Mouse (Mus musculus) hindbrain, embryonic 11.5 days (tissue): Measurements from ENCODE around the gene Bdnf. TPM values are rescaled to one million over a fixed set of nuclear protein-coding genes. Genes with fewer than 3 reads are reported as not detected.

Experiments used
- ATAC-seq: fragments of 200-750 bp; cut with Nextera tagmentation; 2 replicates; pipeline ENCODE4 v1.8.0; 2017; ENCODE audit warnings: mild to moderate bottlenecking, moderate TSS enrichment, moderate library complexity; ENCODE audit not compliant: low FRiP score
- DNase-seq: peaks from one replicate; pipeline ENCODE4 v3.0.0-alpha.2; 2015; ENCODE audit warnings: low spot score
- H3K27ac ChIP-seq: fragments of 300-500 bp; sonication (generic); 2 replicates; pipeline ENCODE4 v1.5.1; 2014; ENCODE audit warnings: mild to moderate bottlenecking, low read depth, low read length
- H3K27me3 ChIP-seq: fragments of 300-500 bp; sonication (generic); 2 replicates; pipeline ENCODE4 v1.6.1; 2014; ENCODE audit warnings: mild to moderate bottlenecking, low read length, moderate library complexity, mixed read lengths; ENCODE audit not compliant: control insufficient read depth, insufficient read depth
- H3K36me3 ChIP-seq: fragments of 300-500 bp; sonication (generic); 2 replicates; pipeline ENCODE4 v1.6.1; 2014; ENCODE audit warnings: mild to moderate bottlenecking, low read length, moderate library complexity, mixed read lengths; ENCODE audit not compliant: control insufficient read depth, insufficient read depth
- H3K4me1 ChIP-seq: fragments of 300-500 bp; sonication (generic); replicated peaks from 2 replicates; pipeline ENCODE4 v1.6.1; 2014; ENCODE audit warnings: low read length, mixed read lengths; ENCODE audit not compliant: control insufficient read depth, insufficient read depth
- H3K4me2 ChIP-seq: fragments of 300-500 bp; sonication (generic); replicated peaks from 2 replicates; pipeline ENCODE4 v1.6.1; 2014; ENCODE audit warnings: mild to moderate bottlenecking, low read depth, low read length
- H3K4me3 ChIP-seq: fragments of 300-500 bp; sonication (generic); 2 replicates; pipeline ENCODE4 v1.5.1; 2014; ENCODE audit warnings: low read depth, low read length
- H3K9ac ChIP-seq: fragments of 300-500 bp; sonication (generic); 2 replicates; pipeline ENCODE4 v1.6.1; 2014; ENCODE audit warnings: low read depth, low read length
- H3K9me3 ChIP-seq: fragments of 300-500 bp; sonication (generic); 2 replicates; pipeline ENCODE4 v1.6.1; 2016; ENCODE audit warnings: low read length; ENCODE audit not compliant: control insufficient read depth
- WGBS: fragments of 180-500 bp; shearing (Covaris S2); extraction: QIAGEN DNeasy Blood & Tissue Kit; methylation state at CpG from one replicate; pipeline ENCODE4 v1.1.7; 2014; 5-methylcytosine and 5-hydroxymethylcytosine counted together
- polyA plus RNA-seq: library from polyadenylated mRNA; unstranded; fragments of >200 nt; fragmentation: Nextera tagmentation; extraction: Ambion mirVana; gene quantifications from 2 replicates; pipeline ENCODE4 v1.2.1, GENCODE M21; 2014

Gene Bdnf
- polyA plus RNA-seq, result 2.8 and 3.0 TPM in 2 replicates

DNA sequence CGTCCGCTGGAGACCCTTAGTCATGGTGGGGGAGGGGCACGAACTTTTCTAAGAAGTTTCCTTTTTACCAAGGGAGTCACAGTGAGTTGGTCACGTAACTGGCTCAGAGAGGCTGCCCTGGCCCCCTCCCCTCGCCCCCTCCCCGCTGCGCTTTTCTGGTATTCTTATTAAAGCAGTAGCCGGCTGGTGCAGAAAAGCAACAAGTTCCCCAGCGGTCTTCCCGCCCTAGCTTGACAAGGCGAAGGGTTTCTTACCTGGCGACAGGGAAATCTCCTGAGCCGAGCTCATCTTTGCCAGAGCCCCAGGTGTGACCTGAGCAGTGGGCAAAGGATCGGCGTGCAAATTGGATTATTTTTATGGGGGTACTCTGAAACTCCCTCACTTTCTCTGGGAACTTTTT, at the start of gene Bdnf:
Gene Bdnf (plus strand): TSS at position 169 of the 400 bp plus-strand sequence.
- Histone ChIP-seq H3K4me3 (peak within 1 kb of the TSS; percentile 44), H3K36me3 (no peaks in the 10 kb centered on the region), H3K4me1 (no peaks in the 10 kb centered on the region; the same call in 1 of the 2 replicates), H3K4me2 (peak within 1 kb of the TSS; percentile 89), H3K9me3 (no peaks in the 10 kb centered on the region), H3K27ac (no peak within 1 kb of the TSS), H3K27me3 (peaks cover 39% of the 10 kb centered on the region), H3K9ac (0 out of 2 replicates have a peak within 1 kb of the TSS, but pooled peaks have one; percentile 27)
- WGBS, result under 1% methylated on average over 15 of the region's 15 CpGs
- DNase-seq (no peak), ATAC-seq (no peak)

DNA sequence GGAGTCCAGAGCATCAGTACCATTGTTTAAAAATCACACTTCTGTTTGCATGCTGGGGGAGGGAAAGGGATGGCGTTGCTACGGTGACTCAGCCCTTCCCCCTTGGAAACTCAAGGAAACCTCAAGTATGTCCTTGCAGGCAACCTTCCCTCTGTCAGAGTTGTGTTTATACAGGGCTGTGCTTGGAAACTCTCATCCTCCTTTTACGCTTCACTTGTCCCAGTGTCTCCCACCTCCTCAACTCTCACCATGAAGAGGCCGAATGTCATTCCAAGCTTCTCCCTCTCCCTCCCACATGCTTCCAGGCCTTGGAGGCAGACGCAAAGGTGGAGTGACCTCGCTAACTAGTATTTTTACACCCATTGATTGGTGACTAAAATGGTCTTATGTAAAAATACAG, 47.6 kb upstream of the Bdnf start:
- no peaks in the 10 kb centered on the region for H3K4me1 ChIP-seq
- no peaks in the 10 kb centered on the region for H3K27me3 ChIP-seq
- H3K36me3 ChIP-seq, result no peaks in the 10 kb centered on the region
- ATAC-seq (no peak), DNase-seq (no peak)
- H3K9ac ChIP-seq, result no peak overlapping the region
- no peak overlapping the region for H3K4me3 ChIP-seq
- no peaks in the 10 kb centered on the region for H3K9me3 ChIP-seq
- no peak overlapping the region for H3K4me2 ChIP-seq
- H3K27ac ChIP-seq, result no peak overlapping the region
- 61% methylated on average over 6 of the region's 6 CpGs for WGBS

- H3K9me3 ChIP-seq, result no peaks in the 10 kb centered on the region
- H3K27me3 ChIP-seq, result peaks cover 39% of the 10 kb centered on the region
- under 1% methylated on average over 48 of the region's 48 CpGs for WGBS
- 0 out of 2 replicates have a peak overlapping the region, but pooled peaks have one; percentile 27 for H3K9ac ChIP-seq
- no peaks in the 10 kb centered on the region for H3K36me3 ChIP-seq
- DNase-seq (peak; percentile 53), ATAC-seq (no peak)
- no peak overlapping the region for H3K27ac ChIP-seq
- peak overlapping the region; percentile 89 for H3K4me2 ChIP-seq
- peak overlapping the region; percentile 44 for H3K4me3 ChIP-seq
- no peaks in the 10 kb centered on the region; the same call in 1 of the 2 replicates for H3K4me1 ChIP-seq
Measured at GRCm38 (mm10) chr2:109673509-109674455, 718 bp upstream of the Bdnf start.

DNA sequence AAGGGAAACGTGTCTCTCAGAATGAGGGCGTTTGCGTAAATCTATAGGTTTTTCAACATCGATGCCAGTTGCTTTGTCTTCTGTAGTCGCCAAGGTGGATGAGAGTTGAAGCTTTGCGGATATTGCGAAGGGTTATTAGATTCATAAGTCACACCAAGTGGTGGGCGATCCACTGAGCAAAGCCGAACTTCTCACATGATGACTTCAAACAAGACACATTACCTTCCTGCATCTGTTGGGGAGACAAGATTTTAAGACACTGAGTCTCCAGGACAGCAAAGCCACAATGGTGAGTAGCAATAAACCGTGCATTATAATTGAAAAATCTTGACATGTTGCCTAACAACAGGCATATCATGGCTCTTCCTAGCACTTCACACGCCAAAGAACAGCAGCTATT, 551 bp downstream of the Bdnf start:
- H3K36me3 ChIP-seq, result no peaks in the 10 kb centered on the region
- no peak overlapping the region for H3K4me2 ChIP-seq
- H3K9ac ChIP-seq, result no peak overlapping the region
- H3K27me3 ChIP-seq, result peaks cover 39% of the 10 kb centered on the region
- ATAC-seq (no peak), DNase-seq (peak; percentile 27)
- WGBS, result 9% methylated on average over 11 of the region's 11 CpGs
- no peak overlapping the region for H3K27ac ChIP-seq
- H3K9me3 ChIP-seq, result no peaks in the 10 kb centered on the region
- H3K4me3 ChIP-seq, result 0 out of 2 replicates have a peak overlapping the region, but pooled peaks have one; percentile 2
- no peaks in the 10 kb centered on the region; the same call in 1 of the 2 replicates for H3K4me1 ChIP-seq

DNA sequence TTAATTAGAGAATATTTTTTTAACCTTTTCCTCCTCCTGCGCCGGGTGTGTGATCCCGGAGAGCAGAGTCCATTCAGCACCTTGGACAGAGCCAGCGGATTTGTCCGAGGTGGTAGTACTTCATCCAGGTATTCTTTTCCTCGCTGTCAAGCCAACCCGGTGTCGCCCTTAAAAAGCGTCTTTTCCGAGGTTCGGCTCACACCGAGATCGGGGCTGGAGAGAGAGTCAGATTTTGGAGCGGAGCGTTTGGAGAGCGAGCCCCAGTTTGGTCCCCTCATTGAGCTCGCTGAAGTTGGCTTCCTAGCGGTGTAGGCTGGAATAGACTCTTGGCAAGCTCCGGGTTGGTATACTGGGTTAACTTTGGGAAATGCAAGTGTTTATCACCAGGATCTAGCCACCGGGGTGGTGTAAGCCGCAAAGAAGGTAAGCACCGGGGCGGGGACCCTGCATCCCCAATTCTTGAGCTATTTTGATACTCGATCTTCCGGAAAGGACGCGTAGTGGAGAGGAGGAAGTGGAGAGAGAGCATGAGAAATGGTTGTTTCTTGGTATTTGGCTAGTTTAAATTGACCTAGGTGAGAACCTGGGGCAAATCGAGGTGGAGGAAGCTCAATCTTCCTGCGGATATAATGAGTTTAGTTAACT, 1.6 kb downstream of the Bdnf start:
- ATAC-seq (no peak), DNase-seq (peak; percentile 82)
- Histone ChIP-seq H3K4me2 (peak overlapping the region; percentile 91), H3K27me3 (peaks cover 39% of the 10 kb centered on the region), H3K4me1 (no peaks in the 10 kb centered on the region; the same call in 1 of the 2 replicates), H3K36me3 (no peaks in the 10 kb centered on the region), H3K27ac (no peak overlapping the region), H3K9me3 (no peaks in the 10 kb centered on the region), H3K9ac (no peak overlapping the region), H3K4me3 (peak overlapping the region; percentile 62)
- WGBS, result 3% methylated on average over 29 of the region's 29 CpGs

DNA sequence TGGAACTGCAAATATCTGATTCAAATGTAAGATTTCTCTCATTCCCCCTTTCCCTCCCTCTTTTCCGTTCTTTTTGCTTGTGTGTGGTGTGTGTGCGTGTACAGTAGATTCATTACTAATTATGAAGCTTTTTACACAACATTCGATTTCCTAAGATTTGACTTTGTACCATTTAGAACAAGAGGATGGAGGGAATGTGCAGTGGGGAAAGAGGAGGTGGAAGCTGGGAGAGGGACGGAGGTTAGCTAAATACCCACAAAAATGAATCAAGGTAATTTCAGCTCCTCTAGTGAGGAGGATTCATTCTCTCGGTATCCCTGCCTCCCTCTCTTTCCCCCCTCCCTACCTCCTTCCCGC, 2.1 kb downstream of the Bdnf start:
- Histone ChIP-seq H3K9ac (0 out of 2 replicates have a peak overlapping the region, but pooled peaks have one; percentile 0), H3K36me3 (no peaks in the 10 kb centered on the region), H3K27me3 (peaks cover 39% of the 10 kb centered on the region), H3K4me2 (peak overlapping the region; percentile 91), H3K9me3 (no peaks in the 10 kb centered on the region), H3K27ac (no peak overlapping the region; the same call in 1 of the 2 replicates), H3K4me3 (peak overlapping the region; percentile 62), H3K4me1 (no peaks in the 10 kb centered on the region; the same call in 1 of the 2 replicates)
- 2% methylated on average over 5 of the region's 6 CpGs for WGBS
- ATAC-seq (no peak), DNase-seq (no peak)

- peak; percentile 84 for ATAC-seq
- no peaks in the 10 kb centered on the region for H3K36me3 ChIP-seq
- under 1% methylated on average over 43 of the region's 50 CpGs for WGBS
- peak overlapping the region; percentile 73 for H3K9ac ChIP-seq
- peak; percentile 74 for DNase-seq
- peak overlapping the region; percentile 85 for H3K27ac ChIP-seq
- H3K9me3 ChIP-seq, result no peaks in the 10 kb centered on the region
- peaks cover 39% of the 10 kb centered on the region for H3K27me3 ChIP-seq
- peak overlapping the region; percentile 62 for H3K4me3 ChIP-seq
- H3K4me1 ChIP-seq, result no peaks in the 10 kb centered on the region; the same call in 1 of the 2 replicates
- peak overlapping the region; percentile 91 for H3K4me2 ChIP-seq
Measured at GRCm38 (mm10) chr2:109677221-109678089, 3.0 kb downstream of the Bdnf start.

GRCm38 (mm10) chr2:109678090-109678409, 3.5 kb downstream of the Bdnf start:
- H3K4me1 ChIP-seq, result no peaks in the 10 kb centered on the region; the same call in 1 of the 2 replicates
- peak overlapping the region; percentile 85 for H3K27ac ChIP-seq
- ATAC-seq (peak; percentile 95), DNase-seq (peak; percentile 86)
- WGBS, result under 1% methylated on average over 18 of the region's 18 CpGs
- H3K4me2 ChIP-seq, result peak overlapping the region; percentile 91
- H3K27me3 ChIP-seq, result peaks cover 37% of the 10 kb centered on the region
- no peaks in the 10 kb centered on the region for H3K9me3 ChIP-seq
- peak overlapping the region; percentile 62 for H3K4me3 ChIP-seq
- no peaks in the 10 kb centered on the region for H3K36me3 ChIP-seq
- H3K9ac ChIP-seq, result peak overlapping the region; percentile 73
